Mouse (Mus musculus) brain, embryonic 14.5 days (tissue): ENCODE results near the gene Ndufb2. TPM values are rescaled to one million over a fixed set of nuclear protein-coding genes. Genes with fewer than 3 reads are reported as not detected.
A peak's percentile ranks its signal among the peaks of the same experiment; 100 is the strongest.

Source experiments
- DNase-seq: peaks from one replicate; pipeline ENCODE4 v3.0.0-alpha.2; 2011; ENCODE audit warnings: low read depth
- CTCF ChIP-seq: fragments of 200-500 bp; IDR thresholded peaks from 2 replicates; pipeline ENCODE4 v1.5.1; 2012; ENCODE audit warnings: inconsistent platforms, mild to moderate bottlenecking, moderate library complexity, borderline replicate concordance; ENCODE audit not compliant: insufficient read depth, insufficient read length; ENCODE audit errors: extremely low read depth
- POLR2A ChIP-seq: fragments of 200-500 bp; IDR thresholded peaks from 2 replicates; pipeline ENCODE4 v1.6.1; 2012; ENCODE audit warnings: mild to moderate bottlenecking, inconsistent platforms, borderline replicate concordance; ENCODE audit not compliant: poor library complexity, insufficient read depth, insufficient read length, severe bottlenecking; ENCODE audit errors: extremely low read depth
- polyA plus RNA-seq: library from polyadenylated mRNA; depleted of rRNA; stranded (reverse); fragments of >200 nt; gene quantifications from 2 replicates; pipeline ENCODE4 v1.2.3, GENCODE M21; 2012

Gene Ndufb2
- polyA plus RNA-seq, 1 experiment: 188 TPM

GRCm38 (mm10) chr6:39559276-39559939 lies 33.0 kb upstream of the Ndufb2 start:
- peak; percentile 54 for DNase-seq

GRCm38 (mm10) chr6:39562166-39563015 lies 30.0 kb upstream of the Ndufb2 start:
- peak; percentile 95 for DNase-seq
- TF ChIP-seq POLR2A (no peak), CTCF (peak; percentile 79; the same call in 1 of the 2 replicates)

More at GRCm38 (mm10) chr6:39559276-39559939, 33.0 kb upstream of the Ndufb2 start:
- no peak for TF ChIP-seq POLR2A
- no peak for TF ChIP-seq CTCF

DNA sequence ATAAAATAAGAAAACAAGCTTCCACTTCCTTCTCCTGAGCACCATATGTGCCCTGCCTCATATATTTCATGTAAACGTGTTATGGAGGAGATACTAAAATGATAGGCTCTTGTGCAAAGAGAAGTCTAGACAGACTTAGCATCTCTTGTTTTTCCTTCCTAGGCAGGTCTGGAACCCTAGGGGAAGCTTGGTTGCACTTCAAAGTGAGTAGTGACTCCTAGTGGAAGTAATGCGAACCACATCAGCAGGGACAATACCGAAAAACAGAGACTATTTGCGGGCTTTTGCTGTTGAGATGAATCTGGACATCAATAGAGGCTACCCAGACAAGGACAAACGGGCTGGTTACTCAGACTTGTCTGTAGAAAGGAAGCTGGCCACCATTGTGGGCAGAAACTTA lies 24.8 kb upstream of the Ndufb2 start:
- TF ChIP-seq CTCF (peak; percentile 67; the same call in 1 of the 2 replicates), POLR2A (no peak)
- DNase-seq: peak; percentile 83

DNA sequence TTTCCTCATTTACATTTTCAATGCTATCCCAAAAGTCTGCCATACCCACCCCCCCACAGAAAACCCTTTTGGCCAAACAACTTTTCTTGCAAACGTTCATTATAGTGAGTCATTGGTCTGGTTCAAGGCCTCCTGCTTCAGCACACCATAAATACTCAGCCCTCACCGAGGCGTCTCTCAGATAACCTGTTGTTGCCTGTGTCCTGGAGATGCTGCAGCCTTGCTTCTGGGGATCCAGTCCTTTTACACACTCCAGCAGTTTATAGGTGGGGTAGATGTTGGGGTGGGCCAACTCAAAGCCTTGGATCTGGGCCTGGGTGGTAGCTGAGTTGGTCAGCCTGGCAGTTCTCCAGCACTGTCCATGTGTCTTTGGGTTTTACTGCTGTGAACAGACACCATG lies 21.9 kb upstream of the Ndufb2 start:
- TF ChIP-seq CTCF: no peak
- TF ChIP-seq POLR2A: no peak
- DNase-seq: no peak

DNA sequence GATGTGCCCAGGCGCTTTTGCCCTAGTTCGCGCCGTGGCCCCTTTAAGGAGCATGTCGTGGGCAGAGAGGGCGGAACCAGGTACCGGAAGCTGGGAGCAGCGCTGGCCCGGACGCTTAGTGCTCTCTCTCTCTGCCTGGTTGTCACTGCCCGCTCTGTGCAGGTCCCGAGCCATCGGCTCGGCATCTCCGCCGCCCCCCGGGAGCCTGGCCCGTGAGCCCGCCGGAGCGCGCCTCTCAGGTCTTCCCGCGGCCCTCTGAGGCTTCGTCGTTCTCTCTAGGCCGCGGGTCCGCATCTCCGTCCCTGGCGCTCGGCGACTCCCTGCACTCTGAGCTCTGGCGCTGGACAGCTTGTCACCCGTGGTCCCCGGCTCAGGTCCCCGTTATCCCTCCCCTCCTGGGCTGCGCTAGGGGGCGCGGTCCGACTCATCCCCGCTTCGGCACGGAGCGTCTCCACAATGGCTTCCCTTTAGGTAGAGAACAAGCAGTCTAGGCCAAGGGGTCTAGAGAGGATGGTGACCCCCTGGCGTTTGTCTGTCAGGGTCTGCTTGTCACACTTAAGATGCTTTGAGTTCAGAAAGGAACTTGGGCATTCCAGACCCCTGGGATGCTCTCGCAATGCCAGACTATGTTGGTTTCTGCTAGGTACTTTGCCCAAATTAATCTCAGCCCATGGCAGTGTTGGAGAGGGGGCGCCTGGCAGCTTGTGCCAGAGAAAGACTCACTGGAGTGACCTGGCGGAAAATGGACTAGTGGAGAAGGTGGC lies 18.4 kb upstream of the Ndufb2 start, which contains the start of gene Adck2:
Gene Adck2 (plus strand): TSS at position 83 of the 764 bp plus-strand sequence.
- TF ChIP-seq POLR2A: peak; percentile 80
- TF ChIP-seq CTCF: peak; percentile 48; the same call in 1 of the 2 replicates
- DNase-seq: peak; percentile 95

DNA sequence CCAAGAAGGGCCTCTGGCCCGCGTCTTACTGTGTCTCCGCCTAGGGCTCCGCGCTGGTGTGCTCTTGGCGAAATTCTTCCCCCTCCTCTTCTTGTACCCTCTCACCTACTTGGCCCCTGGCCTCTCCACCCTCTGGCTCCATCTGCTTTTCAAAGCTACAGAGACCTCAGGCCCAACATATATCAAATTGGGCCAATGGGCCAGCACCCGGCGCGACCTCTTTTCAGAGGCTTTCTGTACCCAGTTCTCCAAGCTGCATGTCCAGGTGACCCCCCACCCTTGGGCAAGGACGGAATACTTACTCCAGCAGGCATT lies 17.9 kb upstream of the Ndufb2 start:
- no peak for TF ChIP-seq CTCF
- no peak for TF ChIP-seq POLR2A
- no peak for DNase-seq

DNA sequence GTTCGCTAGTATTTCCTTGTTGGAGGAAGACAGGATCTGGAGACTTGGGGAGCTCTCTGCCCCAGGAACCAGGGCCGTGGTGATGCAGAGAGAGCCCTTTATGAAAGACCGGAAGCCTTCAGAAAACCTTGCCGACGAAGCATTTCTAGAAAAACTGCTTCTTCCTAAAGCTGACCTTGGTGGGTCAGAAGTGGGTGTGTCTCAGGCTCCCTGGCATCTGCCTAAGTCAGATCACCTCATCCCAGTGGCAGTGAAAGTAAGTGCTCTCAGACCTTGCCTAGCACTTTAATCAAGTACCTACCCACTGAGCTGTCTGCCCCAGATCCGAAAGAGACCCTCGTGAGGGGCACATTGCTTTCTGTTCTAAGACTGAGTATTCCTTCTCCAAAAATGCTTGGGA lies 17.4 kb upstream of the Ndufb2 start:
- no peak for DNase-seq
- TF ChIP-seq CTCF: no peak
- no peak for TF ChIP-seq POLR2A

GRCm38 (mm10) chr6:39579552-39579951 lies 12.8 kb upstream of the Ndufb2 start:
- no peak for DNase-seq
- TF ChIP-seq POLR2A (no peak), CTCF (no peak)

DNA sequence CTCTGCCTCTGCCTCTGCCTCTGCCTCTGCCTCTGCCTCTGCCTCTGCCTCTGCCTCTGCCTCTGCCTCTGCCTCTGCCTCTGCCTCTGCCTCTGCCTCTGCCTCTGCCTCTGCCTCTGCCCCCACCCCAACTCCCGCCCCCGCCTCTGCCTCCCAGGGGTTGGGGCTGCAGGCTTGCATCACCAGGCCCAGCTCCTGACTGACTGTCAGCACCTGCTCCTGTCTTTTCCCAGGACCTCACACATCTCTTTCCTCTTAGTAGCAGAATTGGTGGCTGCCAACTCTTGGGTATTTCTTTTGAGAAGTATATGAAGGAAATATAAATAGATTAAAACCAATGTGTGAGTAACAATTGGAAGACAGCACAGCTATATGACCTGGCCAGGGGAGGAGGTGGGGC lies 11.8 kb upstream of the Ndufb2 start:
- no peak for DNase-seq
- TF ChIP-seq POLR2A (no peak), CTCF (no peak)

DNA sequence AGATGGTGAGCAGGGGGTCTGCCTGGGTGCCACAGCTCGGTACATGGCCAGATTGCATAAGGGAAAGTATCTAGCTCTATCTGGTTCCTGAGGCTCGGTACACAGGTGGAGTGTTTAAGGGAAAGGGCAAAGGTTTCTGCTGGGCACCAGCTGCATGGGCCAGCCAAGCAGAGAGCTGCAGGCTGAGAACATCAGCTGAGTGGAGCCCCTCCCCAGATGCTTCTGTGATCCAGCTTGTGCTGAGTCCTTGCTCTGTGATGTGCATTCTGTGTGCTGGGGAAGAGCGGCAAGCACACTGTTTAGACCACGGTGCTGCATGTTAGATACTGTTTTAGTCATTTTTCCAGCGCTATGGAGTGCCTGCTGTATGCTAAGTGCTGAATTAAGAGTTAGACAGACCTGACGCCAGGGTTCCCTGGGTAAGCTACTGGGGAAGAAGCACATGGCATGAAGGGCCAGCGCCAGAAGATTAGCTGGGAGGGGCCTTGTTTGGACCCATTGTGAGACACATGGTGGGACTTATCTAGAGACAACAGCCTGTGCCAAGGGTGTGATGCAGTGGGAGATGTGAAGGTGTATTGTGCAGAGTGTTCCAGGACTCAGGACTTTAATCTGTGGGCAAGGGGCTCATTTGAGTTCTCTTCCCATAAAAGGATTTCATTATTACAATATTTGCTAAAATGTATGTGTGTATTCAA lies 11.1 kb upstream of the Ndufb2 start:
- no peak for TF ChIP-seq CTCF
- TF ChIP-seq POLR2A: no peak
- DNase-seq: no peak
